In the genomic region with DNA sequence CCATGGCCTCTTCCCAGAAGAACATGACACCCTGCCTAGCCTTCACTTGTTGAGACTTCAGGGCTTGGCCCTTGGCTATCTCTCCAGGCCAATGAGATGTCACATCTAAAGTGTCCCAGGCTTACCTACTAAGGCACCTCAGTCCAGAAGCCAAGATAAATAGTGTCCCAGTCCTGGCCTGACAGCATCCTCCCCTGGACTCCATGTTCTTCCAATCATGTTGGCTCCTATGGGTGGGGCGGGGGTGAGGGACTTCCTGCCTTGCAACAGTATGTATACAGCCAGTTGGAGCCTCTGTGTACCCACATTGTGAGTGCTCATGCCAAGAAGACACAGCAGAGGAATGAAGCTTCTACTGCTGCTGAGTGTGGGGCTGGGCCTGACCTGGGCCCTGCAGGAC, we compare ENCODE assay signal across 23 mouse cellular contexts. TPM values are rescaled to one million over a fixed set of nuclear protein-coding genes. Genes with fewer than 3 reads are reported as not detected.
"Had no signal": no experiment of that assay in that cellular context is flagged by ENCODE, and none has a peak within 500 bp of the region (broad histone marks: within the 10 kb centered on the region; RNA-seq: fewer than 3 reads in every experiment).

A gene (plus strand): TSS at position 301 of the 400 bp plus-strand sequence.

- DNase-seq: heart, postnatal 10 days; heart, postnatal 14 days; heart, postnatal 36 days; heart, postnatal 4 days; kidney, adult 11 months; kidney, adult 18-20 months; kidney, postnatal 10 days; kidney, postnatal 14 days; kidney, postnatal 4 days; layer of hippocampus, adult 9-11 months; layer of hippocampus, postnatal 36 days had no signal

RNA-seq across cellular contexts. Expression of the gene that starts here (rescaled TPM):
- total RNA-seq: heart, postnatal 10 days; heart, postnatal 14 days; heart, postnatal 25 days; heart, postnatal 36 days; heart, postnatal 4 days; hematopoietic stem cell, adult 5-6 weeks; hindbrain, postnatal 0 days; layer of hippocampus, adult 18-20 months; layer of hippocampus, adult 2 months; layer of hippocampus, adult 8-10 months; layer of hippocampus, postnatal 10 days; layer of hippocampus, postnatal 14 days; layer of hippocampus, postnatal 25 days; layer of hippocampus, postnatal 36 days; left cerebral cortex, adult 18-20 months; left cerebral cortex, adult 2 months; left cerebral cortex, adult 8-10 months had no signal
